Mouse (Mus musculus): ENCODE measurements around the gene Tsc22d3.
"Not testable (repeated sequence)": the region's sequence is repeated elsewhere in the genome, so short reads cannot be mapped to it uniquely, and the experiment has no call there.

The Tsc22d3 gene

GRCm38 (mm10) chrX:140532325-140532724, 68.1 kb downstream of the Tsc22d3 start:
- no peak for DNase-seq (ENCODE audit: inconsistent age in 2 of 2, low spot score in 1 of 2)

GRCm38 (mm10) chrX:140531356-140531755, 69.1 kb downstream of the Tsc22d3 start:
- no peak for DNase-seq (ENCODE audit: inconsistent age in 2 of 2, low spot score in 1 of 2)

- no peak for DNase-seq (ENCODE audit: inconsistent age in 2 of 2, low spot score in 1 of 2)
Observed at GRCm38 (mm10) chrX:140530632-140531031, 69.8 kb downstream of the Tsc22d3 start.

GRCm38 (mm10) chrX:140529074-140529561, 71.3 kb downstream of the Tsc22d3 start:
- peak in 1 of 2 experiments; percentile 53 for DNase-seq (ENCODE audit: inconsistent age in 2 of 2, low spot score in 1 of 2)

- DNase-seq (ENCODE audit: inconsistent age in 2 of 2, low spot score in 1 of 2): peak in 1 of 2 experiments; percentile 23
Observed at GRCm38 (mm10) chrX:140527231-140527630, 73.2 kb downstream of the Tsc22d3 start.

GRCm38 (mm10) chrX:140526253-140526618, 74.2 kb downstream of the Tsc22d3 start:
- DNase-seq (ENCODE audit: inconsistent age in 2 of 2, low spot score in 1 of 2): no peak

GRCm38 (mm10) chrX:140525604-140526252, 74.7 kb downstream of the Tsc22d3 start:
- DNase-seq (ENCODE audit: inconsistent age in 2 of 2, low spot score in 1 of 2): peak in 1 of 2 experiments; percentile 22

GRCm38 (mm10) chrX:140524231-140524630, 76.2 kb downstream of the Tsc22d3 start:
- DNase-seq (ENCODE audit: inconsistent age in 2 of 2, low spot score in 1 of 2): no peak

GRCm38 (mm10) chrX:140522071-140522765, 78.2 kb downstream of the Tsc22d3 start:
- DNase-seq (ENCODE audit: inconsistent age in 2 of 2, low spot score in 1 of 2): peak in 1 of 2 experiments; percentile 35

GRCm38 (mm10) chrX:140520146-140521102, 80.0 kb downstream of the Tsc22d3 start:
- peak; percentile 94 to 96 for DNase-seq (ENCODE audit: inconsistent age in 2 of 2, low spot score in 1 of 2)

- DNase-seq (ENCODE audit: inconsistent age in 2 of 2, low spot score in 1 of 2): peak in 1 of 2 experiments; percentile 21
Observed at GRCm38 (mm10) chrX:140518351-140518750, 82.1 kb downstream of the Tsc22d3 start.

GRCm38 (mm10) chrX:140513379-140513778, 87.1 kb downstream of the Tsc22d3 start:
- DNase-seq (ENCODE audit: inconsistent age in 2 of 2, low spot score in 1 of 2): peak in 1 of 2 experiments; percentile 76

GRCm38 (mm10) chrX:140511687-140512651, 88.5 kb downstream of the Tsc22d3 start:
- DNase-seq (ENCODE audit: inconsistent age in 2 of 2, low spot score in 1 of 2): no peak

- DNase-seq (ENCODE audit: inconsistent age in 2 of 2, low spot score in 1 of 2): peak; percentile 89 to 90
Observed at GRCm38 (mm10) chrX:140510696-140511429, 89.6 kb downstream of the Tsc22d3 start.

- DNase-seq (ENCODE audit: inconsistent age in 2 of 2, low spot score in 1 of 2): no peak
Observed at GRCm38 (mm10) chrX:140509817-140510216, 90.6 kb downstream of the Tsc22d3 start.

GRCm38 (mm10) chrX:140508791-140509190, 91.7 kb downstream of the Tsc22d3 start:
- not testable (repeated sequence) for DNase-seq (ENCODE audit: inconsistent age in 2 of 2, low spot score in 1 of 2)

- no peak for DNase-seq (ENCODE audit: inconsistent age in 2 of 2, low spot score in 1 of 2)
Observed at GRCm38 (mm10) chrX:140507377-140507776, 93.1 kb downstream of the Tsc22d3 start.

GRCm38 (mm10) chrX:140506436-140507180, 93.9 kb downstream of the Tsc22d3 start:
- DNase-seq (ENCODE audit: inconsistent age in 2 of 2, low spot score in 1 of 2): no peak

Measured in adrenal gland, adult (tissue).